Mouse (Mus musculus): Measurements from ENCODE around the gene Magee1. TPM values are rescaled to one million over a fixed set of nuclear protein-coding genes. Genes with fewer than 3 reads are reported as not detected.
"Not testable (repeated sequence)": the region's sequence is repeated elsewhere in the genome, so short reads cannot be mapped to it uniquely, and the experiment has no call there.

Gene Magee1
- total RNA-seq (2014; rRNA removed) (126 and 172 TPM in 2 replicates), polyA plus RNA-seq (2015; fragmentation: Nextera tagmentation; extraction: Ambion mirVana) (129 and 183 TPM in 2 replicates)

DNA sequence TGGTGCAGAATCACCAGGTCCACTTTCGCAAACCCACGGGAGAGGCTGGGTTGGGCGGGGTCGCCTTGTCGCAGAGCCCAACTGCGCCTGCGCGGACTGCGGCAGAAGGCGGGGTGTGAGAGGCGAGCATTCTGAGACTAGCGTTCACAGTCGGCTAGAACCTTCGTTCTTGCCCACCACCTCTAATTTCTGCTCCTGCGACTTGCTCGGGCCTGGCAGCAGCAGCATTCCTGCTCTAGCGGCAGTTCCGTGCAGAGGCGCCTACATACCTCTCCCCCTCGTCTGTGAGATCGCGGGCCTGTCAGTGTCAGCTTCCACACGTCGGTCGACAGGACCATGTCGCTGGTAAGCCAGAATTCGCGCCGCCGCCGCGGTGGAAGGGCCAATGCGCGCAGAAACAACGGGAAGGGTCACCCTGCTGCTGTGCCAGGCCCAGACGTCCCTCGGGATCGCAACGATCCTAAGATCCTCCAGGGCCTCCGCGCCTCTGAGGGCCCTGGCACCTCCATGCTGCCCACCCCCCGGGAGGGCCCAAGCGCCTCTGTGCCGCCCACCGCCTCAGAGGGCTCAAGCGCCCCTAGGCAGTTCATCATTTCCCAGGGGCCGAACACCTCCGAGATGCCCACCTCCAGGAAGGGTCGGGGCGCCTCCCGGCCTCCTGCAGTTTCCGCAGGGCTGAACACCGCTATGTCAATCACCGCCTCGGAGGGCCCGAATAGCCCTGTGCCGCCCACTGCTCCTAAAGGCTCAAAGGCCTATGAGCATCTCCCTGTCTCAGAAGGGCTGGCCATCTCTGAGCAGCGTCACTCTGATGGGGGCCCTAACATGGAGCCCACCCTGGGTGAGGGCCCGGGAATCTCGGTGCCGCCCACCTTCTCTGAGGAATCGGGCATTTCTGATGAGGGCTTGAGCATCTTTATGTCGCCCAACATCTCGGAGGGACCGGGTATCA lies at the start of gene Magee1:
Gene Magee1, plus strand, starts transcription at position 104 of the 952 bp plus-strand sequence.
- DNase-seq (peak; percentile 89), ATAC-seq (peak; percentile 77)
- peak within 1 kb of the TSS; percentile 59 for H3K4me3 ChIP-seq (ENCODE audit: low read depth, low read length)
- H3K9ac ChIP-seq = peak within 1 kb of the TSS; percentile 71
- H3K9me3 ChIP-seq (ENCODE audit: low read length) = no peaks in the 10 kb centered on the region
- H3K4me2 ChIP-seq (ENCODE audit: low read depth) = peak within 1 kb of the TSS; percentile 59
- WGBS = 20% methylated on average over 65 of the region's 65 CpGs
- no peaks in the 10 kb centered on the region for H3K36me3 ChIP-seq (ENCODE audit: insufficient read depth)
- H3K27ac ChIP-seq (ENCODE audit: low read depth, low read length) = peak within 1 kb of the TSS; percentile 91
- H3K4me1 ChIP-seq (ENCODE audit: insufficient read depth) = no peaks in the 10 kb centered on the region
- TF ChIP-seq CTCF (IDR thresholded peaks at IDR 0.05; ENCODE audit: low read depth) = 0 out of 2 replicates have a peak, but pooled peaks have one; percentile 1
- no peaks in the 10 kb centered on the region for H3K27me3 ChIP-seq (ENCODE audit: insufficient read depth, low read length)

DNA sequence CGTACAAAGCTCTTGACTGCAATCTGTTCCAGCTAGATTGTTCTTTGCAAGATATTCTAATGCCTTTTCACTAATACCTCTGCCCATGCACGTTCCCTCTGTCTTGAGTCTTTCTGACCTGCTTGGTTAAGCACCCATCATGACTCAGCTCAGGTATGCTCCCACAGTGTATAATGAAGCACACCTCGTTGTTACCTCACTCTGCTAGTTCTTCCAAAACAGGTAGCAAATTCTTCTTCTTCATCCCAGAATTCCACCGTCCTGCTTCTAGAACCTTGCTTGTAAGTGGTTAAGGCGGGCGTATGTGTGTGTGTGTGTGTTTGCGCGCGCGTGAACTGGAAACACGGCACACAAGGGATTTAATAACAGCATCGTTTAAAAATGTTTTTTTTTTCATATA lies 41.0 kb upstream of the Magee1 start:
- WGBS = 6% methylated on average over 12 of the region's 12 CpGs

DNA sequence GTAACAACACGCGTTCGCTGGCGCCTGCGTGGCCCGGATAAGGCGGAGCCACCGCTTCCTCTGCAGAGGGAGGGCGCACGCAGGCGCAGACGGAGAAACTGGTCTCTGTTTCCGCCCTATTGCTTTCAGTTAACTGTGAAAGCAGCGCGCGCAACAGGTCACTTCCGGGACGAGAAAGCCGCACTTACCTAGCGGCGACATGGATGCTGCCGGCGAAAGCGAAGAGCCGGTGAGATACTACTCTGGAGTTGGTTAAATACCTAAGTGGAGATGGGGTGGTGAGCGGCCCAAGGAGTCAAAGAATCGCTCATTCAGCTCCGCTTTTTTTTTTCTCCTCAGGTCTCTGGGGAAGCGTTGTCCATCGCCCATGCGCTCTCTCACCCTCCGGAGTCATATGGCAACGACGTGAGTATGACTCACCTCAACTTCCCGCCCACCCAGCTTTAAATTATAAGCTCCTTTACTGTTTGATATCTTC lies 40.5 kb upstream of the Magee1 start, which contains the start of gene Pbdc1:
Gene Pbdc1, plus strand, starts transcription at position 142 of the 478 bp plus-strand sequence.
- Histone ChIP-seq H3K27ac (ENCODE audit: low read depth, low read length) (peak within 1 kb of the TSS; percentile 57; the same call in 1 of the 2 replicates), H3K4me3 (ENCODE audit: low read depth, low read length) (peak within 1 kb of the TSS; percentile 54), H3K9me3 (ENCODE audit: low read length) (no peaks in the 10 kb centered on the region), H3K27me3 (ENCODE audit: insufficient read depth, low read length) (no peaks in the 10 kb centered on the region), H3K4me1 (ENCODE audit: insufficient read depth) (no peaks in the 10 kb centered on the region), H3K4me2 (ENCODE audit: low read depth) (peak within 1 kb of the TSS; percentile 58), H3K9ac (peak within 1 kb of the TSS; percentile 41), H3K36me3 (ENCODE audit: insufficient read depth) (no peaks in the 10 kb centered on the region)
- DNase-seq (peak; percentile 93), ATAC-seq (peak; percentile 100)
- no peak; the same call in 1 of the 2 replicates for TF ChIP-seq CTCF (IDR thresholded peaks at IDR 0.05; ENCODE audit: low read depth)
- 5% methylated on average over 35 of the region's 35 CpGs for WGBS

More for the DNA sequence above, 41.0 kb upstream of the Magee1 start:
- ATAC-seq (peak; percentile 40), DNase-seq (no peak)
- H3K27me3 ChIP-seq (ENCODE audit: insufficient read depth, low read length) = no peaks in the 10 kb centered on the region
- H3K9me3 ChIP-seq (ENCODE audit: low read length) = no peaks in the 10 kb centered on the region
- H3K4me3 ChIP-seq (ENCODE audit: low read depth, low read length) = peak overlapping the region; percentile 54
- H3K4me1 ChIP-seq (ENCODE audit: insufficient read depth) = no peaks in the 10 kb centered on the region
- no peak for TF ChIP-seq CTCF (IDR thresholded peaks at IDR 0.05; ENCODE audit: low read depth)
- no peaks in the 10 kb centered on the region for H3K36me3 ChIP-seq (ENCODE audit: insufficient read depth)
- H3K27ac ChIP-seq (ENCODE audit: low read depth, low read length) = peak overlapping the region; percentile 36; the same call in 1 of the 2 replicates
- H3K4me2 ChIP-seq (ENCODE audit: low read depth) = peak overlapping the region; percentile 58
- peak overlapping the region; percentile 31 for H3K9ac ChIP-seq

DNA sequence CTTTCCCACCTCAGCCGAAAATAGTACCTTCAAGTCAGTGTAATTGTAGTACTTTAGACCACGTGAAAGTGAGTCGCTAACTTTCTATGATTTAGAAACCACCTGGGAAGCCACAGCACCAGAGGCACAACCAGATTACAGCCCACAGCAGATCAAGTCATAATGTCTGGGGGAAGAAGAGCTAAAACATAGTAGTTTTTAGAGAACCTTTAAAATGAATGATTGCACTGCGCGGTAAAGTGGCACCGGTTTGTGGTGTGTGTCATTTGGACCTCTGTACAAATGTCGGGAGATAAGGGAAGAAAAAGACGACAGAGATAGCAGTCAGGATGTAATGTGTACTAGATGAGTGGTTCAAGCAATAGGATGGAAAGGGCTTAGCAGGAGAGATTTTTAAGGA lies 40.1 kb upstream of the Magee1 start:
- H3K4me2 ChIP-seq (ENCODE audit: low read depth) = peak overlapping the region; percentile 58
- 16% methylated on average over 8 of the region's 8 CpGs for WGBS
- peak overlapping the region; percentile 41 for H3K9ac ChIP-seq
- no peak for TF ChIP-seq CTCF (IDR thresholded peaks at IDR 0.05; ENCODE audit: low read depth)
- H3K9me3 ChIP-seq (ENCODE audit: low read length) = no peaks in the 10 kb centered on the region
- H3K27me3 ChIP-seq (ENCODE audit: insufficient read depth, low read length) = no peaks in the 10 kb centered on the region
- H3K27ac ChIP-seq (ENCODE audit: low read depth, low read length) = 0 out of 2 replicates have a peak overlapping the region, but pooled peaks have one; percentile 57
- ATAC-seq (no peak), DNase-seq (no peak)
- H3K4me1 ChIP-seq (ENCODE audit: insufficient read depth) = no peaks in the 10 kb centered on the region
- no peaks in the 10 kb centered on the region for H3K36me3 ChIP-seq (ENCODE audit: insufficient read depth)
- peak overlapping the region; percentile 54 for H3K4me3 ChIP-seq (ENCODE audit: low read depth, low read length)

DNA sequence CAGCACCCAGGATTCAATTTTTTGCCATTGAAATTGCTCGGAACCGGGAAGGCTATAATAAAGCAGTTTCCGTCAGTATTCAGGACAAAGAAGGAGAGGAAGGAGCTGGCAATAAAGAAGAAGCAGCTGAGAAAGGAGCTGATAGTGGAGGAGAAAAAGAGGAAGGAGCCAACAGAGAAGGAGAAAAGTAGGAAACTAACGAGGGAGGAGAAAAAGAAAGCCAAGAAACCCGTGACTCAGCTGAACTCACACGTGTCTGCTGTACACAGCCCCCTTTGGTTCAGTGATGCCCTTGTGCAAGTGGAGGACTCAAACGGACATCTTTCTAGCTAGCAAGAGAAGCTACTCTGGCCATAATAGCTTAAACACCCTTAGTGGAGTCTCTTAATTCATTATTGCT lies 37.2 kb upstream of the Magee1 start:
- not testable (repeated sequence) for H3K27ac ChIP-seq (ENCODE audit: low read depth, low read length); H3K36me3 ChIP-seq (ENCODE audit: insufficient read depth); ATAC-seq; H3K4me3 ChIP-seq (ENCODE audit: low read depth, low read length); H3K4me1 ChIP-seq (ENCODE audit: insufficient read depth); H3K9me3 ChIP-seq (ENCODE audit: low read length); DNase-seq; H3K4me2 ChIP-seq (ENCODE audit: low read depth); H3K9ac ChIP-seq; H3K27me3 ChIP-seq (ENCODE audit: insufficient read depth, low read length)
- WGBS = 87% methylated on average over 7 of the region's 7 CpGs

DNA sequence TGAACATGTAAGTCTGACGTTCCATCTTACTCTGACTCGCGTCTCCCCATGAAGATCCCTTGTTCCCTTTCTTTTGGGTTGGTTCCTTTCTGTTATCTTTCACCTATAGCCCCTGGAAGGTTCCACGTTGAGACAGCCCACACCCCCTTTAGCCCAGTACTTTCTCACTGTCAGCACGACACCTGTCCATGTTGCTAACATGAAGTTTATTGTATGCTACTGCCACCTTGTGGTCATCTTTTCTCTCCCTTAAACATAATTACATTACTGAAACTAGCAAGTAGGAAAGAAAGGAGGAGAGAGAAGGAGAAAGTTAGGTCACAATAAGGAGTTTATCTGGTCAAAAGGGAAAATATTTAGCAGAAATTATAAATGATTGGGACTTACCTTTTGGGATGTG lies 16.0 kb upstream of the Magee1 start:
- H3K4me1 ChIP-seq (ENCODE audit: insufficient read depth) = no peaks in the 10 kb centered on the region
- DNase-seq (peak; percentile 69), ATAC-seq (peak; percentile 50; the same call in 1 of the 2 replicates)
- no peaks in the 10 kb centered on the region for H3K27me3 ChIP-seq (ENCODE audit: insufficient read depth, low read length)
- 37% methylated on average over 5 of the region's 5 CpGs for WGBS
- no peak overlapping the region for H3K9ac ChIP-seq
- H3K4me3 ChIP-seq (ENCODE audit: low read depth, low read length) = no peak overlapping the region
- no peaks in the 10 kb centered on the region for H3K9me3 ChIP-seq (ENCODE audit: low read length)
- TF ChIP-seq CTCF (IDR thresholded peaks at IDR 0.05; ENCODE audit: low read depth) = peak; percentile 65
- no peak overlapping the region for H3K4me2 ChIP-seq (ENCODE audit: low read depth)
- H3K36me3 ChIP-seq (ENCODE audit: insufficient read depth) = no peaks in the 10 kb centered on the region
- H3K27ac ChIP-seq (ENCODE audit: low read depth, low read length) = no peak overlapping the region

DNA sequence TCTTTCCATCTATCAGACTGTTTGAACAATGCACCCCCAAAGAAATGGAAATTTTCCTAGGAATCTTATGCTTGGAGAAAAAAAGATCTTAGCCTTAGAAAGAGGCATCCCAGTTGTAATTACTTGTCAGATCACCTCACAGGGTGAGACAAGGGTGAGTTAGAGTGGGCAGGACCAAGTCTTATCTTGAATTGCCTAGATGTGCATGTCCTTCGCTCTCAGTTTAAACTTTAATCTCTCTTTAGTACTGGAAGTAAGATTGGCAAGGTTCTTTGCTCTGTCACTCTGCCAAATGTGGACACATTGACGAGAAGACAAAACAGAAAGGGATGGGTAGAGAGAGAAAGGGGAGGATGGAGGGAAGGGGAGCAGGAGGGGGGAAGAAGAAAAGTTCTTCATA lies 5.2 kb upstream of the Magee1 start:
- Histone ChIP-seq H3K36me3 (ENCODE audit: insufficient read depth) (no peaks in the 10 kb centered on the region), H3K4me2 (ENCODE audit: low read depth) (no peak overlapping the region), H3K27me3 (ENCODE audit: insufficient read depth, low read length) (no peaks in the 10 kb centered on the region), H3K9ac (no peak overlapping the region), H3K4me1 (ENCODE audit: insufficient read depth) (no peaks in the 10 kb centered on the region), H3K27ac (ENCODE audit: low read depth, low read length) (no peak overlapping the region), H3K9me3 (ENCODE audit: low read length) (no peaks in the 10 kb centered on the region), H3K4me3 (ENCODE audit: low read depth, low read length) (no peak overlapping the region)
- WGBS = 61% methylated on average over 2 of the region's 2 CpGs
- TF ChIP-seq CTCF (IDR thresholded peaks at IDR 0.05; ENCODE audit: low read depth) = no peak
- no peak for ATAC-seq
- DNase-seq = no peak

Data from forebrain, postnatal 0 days (tissue).